Mouse (Mus musculus) embryonic fibroblast, embryonic 13.5 days (primary cell): Measurements from ENCODE around the gene Dlg2.

Experiments used
- CTCF ChIP-seq: IDR thresholded peaks from 2 replicates; pipeline ENCODE4 v1.5.1; 2011; ENCODE audit warnings: mild to moderate bottlenecking, control low read depth, low read length, moderate library complexity, borderline replicate concordance; ENCODE audit not compliant: insufficient read depth
- POLR2A ChIP-seq: IDR thresholded peaks from 2 replicates; pipeline ENCODE4 v1.6.1; 2011; ENCODE audit warnings: low read depth, mild to moderate bottlenecking, control low read depth, low read length, moderate library complexity

DNA sequence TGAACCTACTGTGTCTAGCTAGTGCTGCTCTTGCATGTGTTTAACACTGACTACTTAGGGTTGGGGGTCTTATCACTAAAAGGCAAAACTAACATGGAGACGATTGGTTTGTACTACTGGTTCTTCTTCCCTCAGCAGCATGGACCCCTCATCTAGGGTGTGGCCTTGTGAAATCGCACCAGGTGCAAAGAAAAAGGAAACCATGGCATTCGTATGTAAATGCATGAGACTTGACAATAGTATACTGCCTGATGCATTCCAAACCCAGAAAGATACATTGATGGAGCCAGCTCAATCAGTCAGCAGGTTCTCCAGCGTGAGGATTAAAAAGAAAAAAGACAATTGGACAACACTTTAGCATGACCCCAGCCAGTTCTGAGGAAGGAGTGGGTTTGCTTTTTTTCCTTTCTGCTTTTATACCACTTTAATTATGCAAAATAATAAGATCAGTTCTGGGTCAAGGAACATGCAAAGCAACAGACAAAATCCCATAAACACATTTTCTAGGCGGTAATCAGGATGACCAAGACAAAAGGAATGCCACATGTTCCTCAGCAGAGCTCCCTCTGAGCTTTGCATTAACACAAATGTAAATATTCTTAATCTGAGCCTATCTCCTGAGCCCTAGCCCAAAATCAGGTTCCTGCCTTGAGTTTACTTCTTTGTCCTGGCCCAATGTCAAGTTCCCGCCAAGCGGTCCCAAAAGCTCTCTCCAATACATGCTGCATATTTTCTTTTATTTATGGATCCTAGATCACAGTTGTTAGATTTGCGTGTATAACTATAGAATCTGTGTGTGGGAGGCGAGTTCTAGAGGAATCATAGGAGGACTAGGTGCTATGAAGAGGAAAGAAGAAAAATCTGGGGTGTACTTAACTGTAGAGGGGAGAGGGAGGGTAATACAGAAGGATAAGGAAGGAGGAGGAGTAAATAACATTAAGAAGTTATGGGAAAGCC lies 595.6 kb downstream of the Dlg2 start:
- TF ChIP-seq CTCF (no peak), POLR2A (no peak)
